Mouse (Mus musculus) c-Kit-positive CD71-negative TER-119-negative erythroid progenitor cells, embryonic 14.5 days (primary cell): ENCODE results near the gene Hoxa2.

ENCODE experiments used
- DNase-seq: peaks from one replicate; pipeline ENCODE4 v3.0.0-alpha.2; 2013; ENCODE audit warnings: low read depth

Gene Hoxa2

GRCm38 (mm10) chr6:52137841-52138535, 26.6 kb downstream of the Hoxa2 start:
- DNase-seq, result no peak

DNA sequence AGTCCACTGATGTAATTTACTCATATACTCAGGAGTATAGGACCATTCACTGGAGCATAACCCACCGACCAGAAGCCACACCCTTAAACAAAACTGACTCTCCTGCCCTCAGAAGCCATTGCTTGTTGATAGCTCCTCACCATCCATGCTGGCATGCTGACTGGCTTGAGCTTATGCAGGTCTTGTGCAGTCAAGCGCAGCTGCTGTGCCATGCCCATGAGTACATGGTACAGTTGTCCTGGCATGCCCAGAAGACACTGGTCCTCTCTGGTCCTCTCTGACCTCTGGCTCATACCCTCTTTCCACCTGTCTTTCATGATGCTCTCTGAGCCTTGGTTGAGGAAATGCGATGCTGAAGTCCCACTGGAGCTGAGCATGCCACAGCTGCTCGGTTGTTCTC, 41.0 kb downstream of the Hoxa2 start:
- DNase-seq, result no peak

GRCm38 (mm10) chr6:52121173-52121572, 43.5 kb downstream of the Hoxa2 start:
- no peak for DNase-seq

DNA sequence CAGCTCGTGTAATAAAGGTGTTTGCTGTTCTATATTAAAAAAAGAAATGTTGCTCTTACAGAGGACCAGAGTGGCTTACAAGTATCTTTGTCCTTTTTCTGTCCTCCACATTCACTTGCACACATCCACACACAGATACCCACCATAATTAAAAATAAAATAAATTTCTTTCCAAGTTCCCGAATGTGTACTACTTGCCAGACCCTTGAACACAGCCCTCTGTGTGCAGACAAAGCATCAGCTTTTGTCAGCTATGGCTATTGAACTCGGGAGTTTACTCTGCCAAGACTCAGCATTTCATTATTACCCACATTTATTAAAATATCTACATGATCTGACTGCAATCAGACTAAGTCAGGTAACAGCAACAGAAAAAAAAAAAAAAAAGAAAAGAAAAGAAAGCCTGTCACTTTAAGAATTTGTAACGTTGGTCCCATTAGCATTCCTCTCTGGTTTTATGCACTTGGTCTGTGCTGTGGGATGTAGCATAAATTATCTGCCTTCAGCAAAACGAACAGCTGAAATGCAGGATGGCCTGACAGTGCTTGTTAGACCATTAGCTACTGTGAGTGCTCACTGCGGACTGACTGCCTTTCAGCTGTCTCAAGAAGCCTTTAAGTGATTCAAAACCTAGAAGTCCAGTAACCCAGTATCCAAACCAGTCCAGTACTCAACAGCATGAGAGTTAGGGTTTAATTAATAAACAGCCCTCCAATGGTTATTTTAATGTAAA, 45.6 kb downstream of the Hoxa2 start:
- no peak for DNase-seq

DNA sequence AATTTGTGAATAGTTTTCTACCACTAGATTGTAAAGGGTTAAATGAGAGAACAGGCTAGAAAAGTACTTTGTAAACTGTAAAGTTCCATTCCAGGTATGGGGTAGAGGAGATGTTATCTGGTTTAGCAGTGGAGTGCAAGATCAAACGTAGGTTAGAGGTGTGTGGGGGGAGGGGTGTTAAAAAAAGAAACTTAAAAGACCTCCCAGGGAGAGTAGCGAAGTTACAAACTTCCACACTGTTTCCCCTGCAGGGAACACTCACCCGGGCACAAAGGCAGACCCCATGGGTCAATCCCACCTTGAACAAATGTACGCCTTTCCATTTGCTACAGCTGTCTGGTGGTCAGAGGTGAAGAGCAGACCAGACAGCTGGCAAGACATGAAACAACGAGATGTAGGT, 48.7 kb downstream of the Hoxa2 start:
- no peak for DNase-seq
